Mouse (Mus musculus) neural tube, embryonic 14.5 days (tissue): ENCODE results near the gene Lpar2. TPM values are rescaled to one million over a fixed set of nuclear protein-coding genes. Genes with fewer than 3 reads are reported as not detected.

ENCODE experiments used
- polyA plus RNA-seq: library from polyadenylated mRNA; unstranded; fragments of >200 nt; fragmentation: Nextera tagmentation; extraction: Ambion mirVana; gene quantifications from 2 replicates; pipeline ENCODE4 v1.2.1, GENCODE M21; 2014

Gene Lpar2
- polyA plus RNA-seq, 1 experiment from 2014 or later = 1.3 TPM

Other genes starting within 250 kb of the Lpar2 start
- 44.1 and 44.9 TPM in 2 replicates for gene Zfp868, start 196.9 kb upstream of the Lpar2 start, polyA plus RNA-seq
- gene Zfp964, start 167.9 kb upstream of the Lpar2 start, polyA plus RNA-seq = 3.0 and 3.1 TPM in 2 replicates
- gene Zfp869, start 111.7 kb upstream of the Lpar2 start, polyA plus RNA-seq = 29.3 and 30.3 TPM in 2 replicates
- 8.8 and 9.3 TPM in 2 replicates for gene Zfp963, start 72.5 kb upstream of the Lpar2 start, polyA plus RNA-seq
- gene Gm20422, start 47.5 kb upstream of the Lpar2 start, polyA plus RNA-seq = 0.45 and 0.86 TPM in 2 replicates
- 48.0 and 51.1 TPM in 2 replicates for gene Atp13a1, start 31.3 kb upstream of the Lpar2 start, polyA plus RNA-seq
- 47.1 and 47.7 TPM in 2 replicates for gene Zfp866, start 31.3 kb upstream of the Lpar2 start, polyA plus RNA-seq
- gene Gmip, start 13.8 kb upstream of the Lpar2 start, polyA plus RNA-seq = 27.5 and 31.3 TPM in 2 replicates
- gene Pbx4, start 10.1 kb downstream of the Lpar2 start, polyA plus RNA-seq = 61.0 and 74.5 TPM in 2 replicates
- 3.5 and 4.3 TPM in 2 replicates for gene Cilp2, start 65.3 kb downstream of the Lpar2 start, polyA plus RNA-seq
- 4.1 and 4.3 TPM in 2 replicates for gene Tssk6, start 79.8 kb downstream of the Lpar2 start, polyA plus RNA-seq
- 176 and 194 TPM in 2 replicates for gene Ndufa13, start 80.1 kb downstream of the Lpar2 start, polyA plus RNA-seq
- 11.5 and 12.3 TPM in 2 replicates for gene Yjefn3, start 80.3 kb downstream of the Lpar2 start, polyA plus RNA-seq
- 20.9 and 27.5 TPM in 2 replicates for gene Gatad2a, start 174.0 kb downstream of the Lpar2 start, polyA plus RNA-seq
- gene Mau2, start 220.3 kb downstream of the Lpar2 start, polyA plus RNA-seq = 73.5 and 77.9 TPM in 2 replicates
- gene Sugp1, start 220.4 kb downstream of the Lpar2 start, polyA plus RNA-seq = 47.1 and 52.9 TPM in 2 replicates